Mouse (Mus musculus): ENCODE results near the gene Ppm1h. TPM values are rescaled to one million over a fixed set of nuclear protein-coding genes. Genes with fewer than 3 reads are reported as not detected.

The Ppm1h gene
- total RNA-seq, 2 experiments from 2014 or later: 5.0 to 6.5 TPM

DNA sequence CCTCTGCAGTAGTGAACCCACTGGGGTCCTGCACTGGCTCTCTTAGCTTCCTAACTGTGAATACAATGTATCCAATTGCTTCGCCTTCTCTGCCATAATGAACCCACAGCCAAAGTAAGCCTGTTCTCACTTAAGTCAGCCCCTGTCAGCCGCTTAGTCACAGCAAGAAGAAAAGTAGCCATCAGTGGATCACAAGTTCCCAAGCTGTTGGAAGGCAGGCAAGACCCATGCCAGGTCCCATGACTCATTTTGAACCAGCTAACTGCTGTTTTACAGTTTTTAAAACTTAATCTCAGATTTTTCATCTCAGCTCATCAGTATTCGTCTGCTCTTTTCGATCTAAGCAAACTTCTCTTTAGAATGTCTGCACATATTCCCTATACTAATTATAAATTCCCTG lies 61.6 kb downstream of the Ppm1h start:
- ATAC-seq (replicated peaks; ENCODE audit: low FRiP score, poor library complexity, severe bottlenecking): no peak

GRCm38 (mm10) chr10:122741191-122741590 lies 62.6 kb downstream of the Ppm1h start:
- ATAC-seq (replicated peaks; ENCODE audit: low FRiP score, poor library complexity, severe bottlenecking): no peak

GRCm38 (mm10) chr10:122742136-122742535 lies 63.6 kb downstream of the Ppm1h start:
- ATAC-seq (replicated peaks; ENCODE audit: low FRiP score, poor library complexity, severe bottlenecking): no peak

GRCm38 (mm10) chr10:122743361-122743760 lies 64.8 kb downstream of the Ppm1h start:
- no peak for ATAC-seq (replicated peaks; ENCODE audit: low FRiP score, poor library complexity, severe bottlenecking)

GRCm38 (mm10) chr10:122744970-122745369 lies 66.4 kb downstream of the Ppm1h start:
- ATAC-seq (replicated peaks; ENCODE audit: low FRiP score, poor library complexity, severe bottlenecking): no peak

GRCm38 (mm10) chr10:122746211-122746610 lies 67.6 kb downstream of the Ppm1h start:
- no peak for ATAC-seq (replicated peaks; ENCODE audit: low FRiP score, poor library complexity, severe bottlenecking)

DNA sequence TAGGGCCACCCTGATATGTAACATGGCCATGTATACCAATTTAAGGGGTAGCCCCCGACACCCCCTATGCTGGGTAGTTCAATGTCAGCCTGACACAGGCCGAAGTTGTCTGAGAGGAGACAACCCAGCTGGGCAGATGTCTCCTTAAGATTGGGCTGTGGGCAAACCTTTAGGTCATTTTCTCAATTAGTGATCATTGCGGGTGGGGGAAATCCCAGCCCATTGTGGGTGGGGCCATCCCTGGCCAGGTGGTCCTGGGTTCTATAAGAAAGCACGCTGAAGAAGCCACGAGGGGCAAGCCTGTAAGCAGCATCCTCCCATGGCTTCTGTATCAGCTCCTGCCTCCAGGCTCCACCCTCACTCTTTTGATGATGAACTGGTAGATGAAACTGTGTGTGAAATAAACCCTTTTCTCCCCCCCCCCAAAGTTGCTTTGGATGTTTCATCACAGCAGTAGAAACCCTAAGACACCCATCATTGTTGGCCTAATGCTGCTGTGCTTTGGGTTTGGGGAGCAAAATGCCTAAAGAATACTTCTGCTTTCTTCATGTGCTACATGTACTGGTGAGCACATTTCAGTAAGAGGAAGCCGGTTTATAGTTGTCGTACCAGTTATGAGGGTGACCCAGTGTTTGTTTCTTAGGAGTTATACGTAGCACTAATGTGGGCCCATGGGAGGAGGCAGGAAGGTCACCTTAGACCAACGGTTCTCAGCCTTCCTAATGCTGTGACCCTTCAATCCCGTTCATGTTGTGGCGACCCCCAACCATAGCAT lies 68.8 kb downstream of the Ppm1h start:
- ATAC-seq (replicated peaks; ENCODE audit: low FRiP score, poor library complexity, severe bottlenecking): no peak

DNA sequence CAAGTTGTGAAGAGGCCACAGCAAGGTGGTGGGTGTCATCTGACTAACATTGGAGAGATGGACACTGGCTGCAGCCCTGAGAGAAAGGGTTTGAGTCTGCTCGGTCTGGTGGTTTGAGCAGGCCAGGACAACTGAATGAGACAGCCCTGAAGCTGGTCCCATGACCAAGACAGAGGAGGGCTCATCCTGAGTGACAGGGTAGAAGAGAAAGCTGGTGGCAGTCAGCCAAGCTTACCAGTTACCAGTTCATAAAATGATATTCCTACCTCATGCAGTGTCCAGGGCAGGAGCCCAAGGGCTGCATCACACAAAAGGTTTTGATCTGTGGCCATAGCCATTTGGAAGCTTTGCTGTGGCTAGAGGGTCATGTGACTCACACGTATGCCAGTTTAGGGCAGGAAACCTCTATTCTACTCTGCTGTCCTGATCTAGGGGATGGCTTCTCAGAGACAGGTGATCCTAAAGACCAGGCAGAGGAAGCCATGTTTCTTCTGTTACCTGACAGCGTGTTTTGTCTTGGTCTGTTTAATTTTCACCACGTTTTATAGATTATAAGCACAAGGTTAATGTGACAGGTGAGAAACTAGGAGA lies 69.9 kb downstream of the Ppm1h start:
- ATAC-seq (replicated peaks; ENCODE audit: low FRiP score, poor library complexity, severe bottlenecking): no peak

GRCm38 (mm10) chr10:122749071-122749470 lies 70.5 kb downstream of the Ppm1h start:
- ATAC-seq (replicated peaks; ENCODE audit: low FRiP score, poor library complexity, severe bottlenecking): no peak

GRCm38 (mm10) chr10:122749876-122750275 lies 71.3 kb downstream of the Ppm1h start:
- no peak for ATAC-seq (replicated peaks; ENCODE audit: low FRiP score, poor library complexity, severe bottlenecking)

GRCm38 (mm10) chr10:122752950-122753923 lies 74.7 kb downstream of the Ppm1h start:
- ATAC-seq (replicated peaks; ENCODE audit: low FRiP score, poor library complexity, severe bottlenecking): no peak

DNA sequence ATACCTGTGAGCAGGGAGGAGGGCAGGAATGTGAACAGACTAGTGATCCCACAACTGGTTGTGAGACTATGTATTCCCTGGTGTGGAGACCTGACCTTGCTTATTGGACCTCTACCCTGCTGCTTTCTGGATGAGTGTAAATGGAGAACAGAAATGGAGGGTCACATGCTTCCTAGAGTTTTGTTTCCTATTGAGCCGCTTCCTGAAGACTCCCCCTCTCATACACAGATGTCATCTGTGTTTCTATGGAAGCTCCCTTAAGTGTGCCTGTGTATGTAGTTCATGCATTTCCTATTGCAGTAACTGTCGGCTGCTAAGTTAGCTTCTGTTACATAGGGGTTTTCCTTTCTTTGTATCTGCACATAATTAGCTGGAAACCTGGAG lies 75.4 kb downstream of the Ppm1h start:
- ATAC-seq (replicated peaks; ENCODE audit: low FRiP score, poor library complexity, severe bottlenecking): no peak

GRCm38 (mm10) chr10:122754967-122755366 lies 76.4 kb downstream of the Ppm1h start:
- no peak for ATAC-seq (replicated peaks; ENCODE audit: low FRiP score, poor library complexity, severe bottlenecking)

DNA sequence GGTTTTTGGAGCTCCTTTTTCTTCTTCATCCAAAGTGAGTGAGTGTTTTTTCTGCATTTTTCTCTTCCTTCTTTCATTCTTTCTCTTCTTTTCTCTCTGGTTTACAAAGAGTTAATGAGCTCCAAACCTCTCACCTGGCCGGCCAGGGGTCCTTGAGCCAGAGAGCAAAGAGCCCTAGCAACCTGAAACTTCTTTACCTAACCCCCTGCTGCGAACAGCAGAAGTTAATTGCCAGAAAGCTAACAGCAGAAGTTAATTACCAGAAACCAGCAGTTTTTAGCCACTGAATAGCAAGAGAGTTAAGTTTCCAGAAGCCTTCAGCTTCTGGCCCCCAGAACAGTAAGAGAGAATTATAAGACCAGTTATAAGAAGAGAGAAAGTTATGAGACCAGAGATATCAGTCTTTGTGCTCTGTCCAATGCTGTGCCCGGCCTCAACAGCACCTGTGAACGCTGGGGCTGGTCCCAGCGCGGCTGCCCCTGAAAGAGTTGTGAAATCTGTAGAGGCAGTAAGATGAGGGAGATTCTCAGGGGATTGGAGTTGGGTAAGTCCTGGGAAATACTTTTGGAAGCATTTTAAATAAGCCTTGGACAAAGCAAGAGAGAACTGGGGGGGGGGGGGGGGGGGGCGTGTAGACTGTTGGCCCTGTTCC lies 78.4 kb downstream of the Ppm1h start:
- no peak for ATAC-seq (replicated peaks; ENCODE audit: low FRiP score, poor library complexity, severe bottlenecking)

DNA sequence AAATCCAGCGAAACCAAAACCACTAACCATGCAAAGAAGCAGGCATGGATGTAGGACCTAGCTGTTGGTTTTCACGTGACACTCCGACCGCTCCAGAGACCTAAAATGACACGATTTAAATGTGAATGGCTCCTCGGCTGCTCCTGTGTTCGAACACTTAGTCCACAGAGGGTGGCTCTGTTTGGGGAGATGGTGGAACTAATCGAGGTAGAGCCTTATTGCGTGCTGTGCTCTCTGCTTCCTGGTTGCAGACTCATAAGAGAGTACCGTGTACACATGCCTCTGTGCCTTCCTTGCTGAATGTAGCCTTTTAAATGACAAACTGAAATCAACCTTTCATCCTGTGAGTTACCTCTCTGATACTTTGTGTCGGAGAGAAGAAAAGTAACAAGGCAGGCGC lies 79.2 kb downstream of the Ppm1h start:
- no peak for ATAC-seq (replicated peaks; ENCODE audit: low FRiP score, poor library complexity, severe bottlenecking)

GRCm38 (mm10) chr10:122758346-122758745 lies 79.8 kb downstream of the Ppm1h start:
- ATAC-seq (replicated peaks; ENCODE audit: low FRiP score, poor library complexity, severe bottlenecking): no peak

DNA sequence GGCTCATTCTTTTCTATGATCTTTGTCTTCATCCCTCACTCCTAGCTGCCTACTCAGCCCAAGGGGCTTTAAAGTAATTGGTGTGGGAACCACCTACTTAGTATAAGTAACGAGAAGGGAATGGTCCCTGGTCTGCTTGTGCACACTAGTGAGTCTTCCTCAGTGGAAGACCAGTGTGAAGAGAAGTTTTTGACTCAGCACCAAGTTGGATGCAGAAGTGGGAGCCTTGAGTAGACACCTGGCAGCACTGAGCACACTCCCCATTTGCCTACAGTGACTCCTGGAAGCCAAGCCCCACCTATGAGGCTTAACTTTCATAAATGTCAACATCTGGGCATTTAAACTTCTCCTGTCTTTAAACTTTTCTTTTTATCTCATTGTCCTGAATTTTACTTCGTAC lies 81.2 kb downstream of the Ppm1h start:
- ATAC-seq (replicated peaks; ENCODE audit: low FRiP score, poor library complexity, severe bottlenecking): no peak

DNA sequence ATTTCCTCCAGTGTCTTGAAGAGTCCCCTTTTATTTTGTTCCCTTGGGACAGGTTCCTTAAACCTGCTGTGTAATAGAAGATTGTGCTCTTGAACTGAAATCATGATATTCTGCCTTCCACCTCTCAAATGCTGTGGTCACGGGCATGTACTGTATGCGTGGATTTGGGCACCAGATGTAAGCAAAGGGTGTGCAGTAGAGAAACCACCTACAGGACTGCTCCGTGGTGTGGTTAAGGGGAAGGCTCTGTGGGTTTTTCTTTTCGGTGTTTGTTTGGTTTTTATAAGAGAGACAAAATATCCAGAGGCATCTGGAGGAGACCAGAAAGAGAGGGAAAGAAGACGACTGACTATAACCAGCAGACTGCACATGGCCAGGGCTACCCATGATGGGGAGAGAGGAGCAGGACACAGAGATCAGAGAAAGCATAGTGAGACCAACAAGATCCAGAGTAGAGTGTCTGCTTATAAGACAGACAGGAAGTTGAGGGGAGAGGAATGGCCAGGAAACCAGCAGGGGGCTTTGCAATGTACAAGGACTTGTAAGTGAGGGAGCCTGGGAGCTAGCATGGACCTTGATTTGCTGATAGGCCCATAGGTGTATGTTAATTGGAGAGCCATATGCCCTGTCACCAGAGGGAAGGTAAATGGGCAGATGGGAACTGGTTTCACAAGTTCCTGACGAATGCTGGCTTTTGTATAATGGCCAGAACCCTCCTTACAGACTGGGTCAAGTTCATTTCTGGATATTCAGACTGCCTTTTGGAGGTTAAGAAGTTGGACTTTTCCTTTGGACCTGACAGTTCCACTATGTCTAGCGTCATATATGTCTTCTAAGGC lies 82.1 kb downstream of the Ppm1h start:
- no peak for ATAC-seq (replicated peaks; ENCODE audit: low FRiP score, poor library complexity, severe bottlenecking)

Measured in erythroblast, adult 5-6 weeks (primary cell).